Mouse (Mus musculus) thymus, adult 18-20 months (tissue): ENCODE results near the gene Sema4a.

ENCODE experiments used
- DNase-seq, 2 experiments: peaks; one replicate each; pipeline ENCODE4 v3.0.0; 2022; ENCODE audit warnings: mixed read lengths in 2 of 2

The Sema4a gene

DNA sequence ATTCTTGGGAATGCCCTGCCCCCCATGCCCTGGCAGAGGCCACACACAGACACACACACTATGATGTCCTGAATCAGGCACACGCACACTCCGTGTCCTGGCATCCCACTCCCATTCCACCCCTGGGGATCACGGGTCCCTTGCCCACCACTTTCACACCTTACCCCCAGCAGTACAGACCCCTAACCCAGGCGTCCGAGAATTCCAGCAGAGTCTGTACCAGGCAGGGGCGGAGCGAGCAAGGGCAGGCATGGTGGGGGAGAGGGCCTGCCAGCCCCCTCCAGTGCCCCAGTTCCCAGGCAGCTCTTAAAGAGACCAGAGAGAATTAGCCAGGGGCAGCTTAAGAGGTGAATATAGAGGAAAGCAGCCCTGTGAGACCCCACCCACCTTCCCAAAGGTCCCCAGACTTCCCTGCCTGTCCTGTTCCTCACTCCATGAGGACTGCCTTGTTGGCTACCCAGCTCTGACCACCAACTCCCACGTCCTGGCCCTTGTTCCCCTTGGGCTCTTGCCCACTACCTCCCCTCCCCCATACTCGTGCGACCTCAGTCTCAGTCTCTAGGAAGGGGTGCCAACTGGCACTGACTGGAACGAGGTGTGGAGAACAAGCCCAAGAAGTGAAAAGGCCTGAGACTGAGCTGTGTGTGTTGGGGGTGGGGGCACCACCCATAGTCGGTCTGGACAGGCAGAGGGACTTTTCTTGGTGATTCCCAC is at the start of gene Sema4a:
Sema4a (minus strand) TSS at position 200 of the 714 bp plus-strand sequence.
- no peak for DNase-seq

DNA sequence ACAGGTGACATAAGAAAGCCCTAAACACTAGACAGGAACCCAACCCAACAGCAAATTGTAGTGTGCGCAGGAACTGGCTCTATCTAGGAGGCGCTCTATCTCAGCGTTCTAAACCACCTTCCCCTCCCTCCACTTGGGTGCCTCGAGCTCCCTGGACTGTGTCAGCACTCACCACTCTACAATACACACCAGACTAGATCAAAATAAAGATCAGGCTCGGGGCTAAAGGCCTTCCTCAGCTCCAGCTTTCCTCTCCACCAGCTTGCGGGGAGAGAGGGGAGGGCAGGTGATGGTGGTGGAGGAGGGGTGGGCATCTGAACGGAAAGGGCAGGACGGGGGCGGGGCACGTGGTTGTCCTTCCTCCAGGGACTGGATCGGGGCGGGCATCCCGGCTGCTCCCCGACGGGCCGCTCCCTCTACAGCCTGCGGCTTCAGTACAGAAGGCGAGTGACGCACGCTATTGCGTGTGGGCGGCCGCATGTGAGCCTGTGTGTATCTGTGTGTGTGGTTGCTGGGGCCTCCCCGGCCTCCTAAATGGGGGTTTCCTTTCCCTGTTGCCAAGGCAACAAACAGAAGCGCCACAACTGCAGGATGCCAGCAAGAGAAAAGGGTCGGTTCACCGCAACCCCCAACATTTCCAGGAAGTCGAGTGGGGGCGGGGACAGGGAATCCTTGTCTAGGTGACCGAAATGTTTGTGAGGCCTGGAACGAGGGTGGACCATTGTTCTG is 48.9 kb upstream of the Sema4a start, which contains the start of gene Lmna:
Lmna (minus strand) TSS at position 265 of the 729 bp plus-strand sequence.
- DNase-seq = peak; percentile 89 to 97

GRCm38 (mm10) chr3:88509250-88509649 is 48.3 kb upstream of the Sema4a start:
- DNase-seq = peak in 1 of 2 experiments; percentile 56

- no peak for DNase-seq
Observed at GRCm38 (mm10) chr3:88505765-88506164, 44.8 kb upstream of the Sema4a start.

DNA sequence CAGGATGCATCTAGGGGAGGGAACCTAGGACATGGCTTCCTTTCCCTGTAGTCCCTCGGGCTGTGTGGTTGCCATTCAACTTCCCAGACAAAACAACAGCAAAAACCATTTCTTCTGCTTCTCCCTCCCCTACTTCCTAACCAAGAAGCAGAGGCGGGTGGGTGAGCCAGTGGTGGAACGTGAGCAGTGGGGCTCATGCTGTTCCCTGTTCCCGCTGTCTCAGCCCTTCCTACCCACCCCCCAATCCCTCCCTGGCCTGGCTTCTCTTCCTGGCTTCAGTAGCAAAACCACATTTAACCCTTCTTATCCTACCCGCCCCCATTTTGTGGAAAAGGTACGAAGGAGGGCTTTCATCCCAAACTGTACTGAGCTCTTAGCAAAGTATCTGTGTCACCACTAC is 44.1 kb upstream of the Sema4a start:
- no peak for DNase-seq

- no peak for DNase-seq
Observed at GRCm38 (mm10) chr3:88503881-88504746, 43.1 kb upstream of the Sema4a start.

DNA sequence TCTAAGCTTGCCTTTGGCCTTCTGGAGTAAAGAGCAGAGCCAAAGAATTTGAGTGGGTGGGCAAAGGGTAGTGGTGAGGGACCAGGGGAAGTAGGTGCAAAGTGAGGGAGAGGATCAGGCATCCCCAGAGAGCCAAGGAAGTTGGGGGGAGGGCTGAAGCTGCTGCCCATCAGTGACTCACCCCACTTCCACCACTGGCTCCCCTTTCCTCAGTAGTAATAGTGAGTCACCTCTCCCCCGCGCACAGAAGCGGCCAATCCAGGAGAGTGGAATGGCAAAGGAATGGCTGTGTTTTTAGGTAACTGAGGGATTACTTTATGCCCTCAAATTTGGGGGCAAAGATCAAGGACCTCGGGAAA is 42.5 kb upstream of the Sema4a start:
- no peak for DNase-seq

DNA sequence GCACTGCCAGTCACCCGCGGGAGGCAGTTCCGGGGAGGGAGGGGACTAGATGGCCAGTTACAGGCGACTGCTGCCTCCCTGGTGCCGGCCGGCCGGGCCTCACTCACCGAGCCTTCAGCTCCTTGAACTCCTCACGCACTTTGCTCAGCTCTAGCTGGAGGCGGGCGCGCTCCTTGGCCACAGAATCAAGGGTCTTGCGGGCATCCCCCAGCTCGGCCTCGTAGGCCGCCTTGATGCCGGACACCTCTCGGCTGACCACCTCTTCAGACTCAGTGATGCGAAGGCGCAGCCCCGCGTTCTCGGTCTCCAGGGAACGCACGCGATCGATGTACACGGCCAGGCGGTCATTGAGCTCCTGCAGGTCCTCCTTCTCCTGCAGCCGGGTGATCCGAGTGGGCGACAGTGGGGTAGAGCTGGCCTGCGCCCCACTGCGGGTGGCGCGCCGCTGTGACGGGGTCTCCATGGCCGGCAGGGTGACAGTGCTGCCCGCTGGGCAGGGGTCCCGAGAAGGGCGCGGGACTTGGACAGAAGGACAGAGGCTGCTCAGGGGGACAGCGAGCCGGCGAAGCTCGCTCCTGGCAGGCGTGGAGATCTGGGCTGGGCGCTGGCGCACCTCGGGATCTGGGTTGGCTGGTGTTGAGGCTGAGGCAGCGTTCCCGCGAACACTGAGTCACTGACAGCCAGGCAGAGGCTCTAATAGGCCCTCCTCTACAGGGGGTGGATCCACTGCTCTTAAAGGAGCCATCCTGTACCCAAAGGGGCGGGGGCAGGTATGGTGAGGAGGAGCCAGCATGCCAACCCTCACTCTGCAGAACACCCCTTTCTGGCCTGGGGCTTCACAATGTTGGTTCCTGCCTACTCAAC is 41.9 kb upstream of the Sema4a start:
- DNase-seq = peak in 1 of 2 experiments; percentile 47

DNA sequence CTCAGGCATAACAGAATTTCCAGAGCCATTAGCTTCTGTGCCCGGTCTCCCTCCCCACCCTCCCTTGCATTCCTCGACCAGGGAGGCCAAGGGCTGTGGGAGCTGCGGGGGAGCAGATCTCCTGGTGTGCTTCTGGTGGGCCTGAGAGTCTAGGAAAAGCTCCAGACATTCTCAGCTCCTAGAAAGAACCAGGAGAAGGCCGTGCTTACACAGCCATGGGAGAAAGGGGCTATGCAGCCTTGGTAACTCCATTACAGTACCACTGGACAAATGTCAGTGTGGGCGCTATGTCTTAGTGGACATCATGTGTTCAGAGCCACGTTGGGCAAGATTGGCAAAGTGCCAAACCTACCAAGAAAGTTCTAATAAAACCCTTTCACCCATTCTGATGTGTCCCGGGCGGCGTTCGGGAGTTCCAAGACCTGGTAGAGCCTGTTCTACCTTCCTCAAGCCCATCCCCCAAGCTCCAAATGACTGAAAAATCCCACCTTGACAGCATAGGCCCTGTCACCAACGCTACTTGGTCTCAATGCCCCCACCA is 41.1 kb upstream of the Sema4a start:
- no peak for DNase-seq

DNA sequence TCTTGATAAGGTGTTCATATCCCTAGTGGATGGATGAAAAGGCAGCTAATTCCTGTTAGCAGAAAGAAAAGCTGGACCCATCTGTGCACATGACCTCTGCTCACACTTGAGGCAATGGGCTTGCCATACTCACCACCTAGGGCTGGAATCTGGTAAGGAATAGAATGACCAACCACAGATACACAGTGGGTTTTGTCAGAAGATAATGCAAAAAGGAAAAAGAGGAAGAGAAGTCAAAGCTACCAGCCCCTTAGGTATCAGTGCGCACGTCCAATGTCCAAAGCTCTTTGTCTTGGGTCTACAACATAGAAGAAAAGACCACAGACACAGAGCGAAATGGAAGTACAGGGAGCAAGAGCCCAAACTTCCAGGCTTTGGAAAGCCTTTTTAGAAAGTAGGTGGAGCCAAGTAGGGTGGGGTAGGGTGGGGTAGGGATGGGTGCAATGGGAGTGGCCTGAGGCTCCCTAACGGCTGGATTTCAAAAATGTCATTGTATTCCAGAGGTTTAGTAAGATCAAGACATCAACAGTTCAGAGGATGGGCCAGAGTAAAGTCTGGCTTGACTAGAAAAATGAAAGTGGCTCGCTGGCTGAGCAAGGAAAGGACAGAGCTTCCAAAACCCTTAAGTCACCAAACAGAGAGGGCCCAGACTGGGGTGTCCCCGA is 40.5 kb upstream of the Sema4a start:
- no peak for DNase-seq

DNA sequence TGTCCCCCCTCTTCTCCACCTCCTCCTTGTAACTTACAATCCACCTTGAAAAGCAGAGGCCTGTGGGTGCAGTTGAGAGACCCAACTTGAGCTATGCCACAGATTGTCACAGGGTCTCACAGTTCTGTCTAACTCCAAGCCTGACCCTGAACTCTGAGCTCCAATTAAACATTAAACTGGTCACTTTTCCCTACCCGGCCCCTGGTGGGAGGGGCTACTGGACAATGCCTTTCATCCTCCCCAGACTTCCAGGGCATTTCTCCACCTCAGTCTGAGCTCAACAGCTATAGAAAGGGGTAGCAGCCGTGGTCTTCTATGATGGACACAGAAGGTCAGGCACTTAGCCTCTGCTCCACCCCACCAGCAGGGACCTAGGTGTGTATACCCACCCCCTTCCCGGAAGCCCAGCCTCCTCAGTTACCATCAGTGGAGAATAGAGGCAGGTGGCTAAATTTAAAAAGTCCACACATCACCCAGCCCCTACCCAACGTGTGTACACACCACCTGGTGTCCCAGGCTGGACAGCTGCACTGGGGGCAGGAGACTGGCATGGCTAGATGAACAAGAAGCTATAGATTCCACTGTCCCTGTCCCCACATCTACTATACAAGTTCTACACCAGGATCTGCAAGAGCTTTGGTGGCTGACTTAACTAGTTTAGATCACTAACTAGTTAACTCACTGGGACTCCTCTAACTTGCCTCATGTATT is 39.8 kb upstream of the Sema4a start:
- DNase-seq = no peak

DNA sequence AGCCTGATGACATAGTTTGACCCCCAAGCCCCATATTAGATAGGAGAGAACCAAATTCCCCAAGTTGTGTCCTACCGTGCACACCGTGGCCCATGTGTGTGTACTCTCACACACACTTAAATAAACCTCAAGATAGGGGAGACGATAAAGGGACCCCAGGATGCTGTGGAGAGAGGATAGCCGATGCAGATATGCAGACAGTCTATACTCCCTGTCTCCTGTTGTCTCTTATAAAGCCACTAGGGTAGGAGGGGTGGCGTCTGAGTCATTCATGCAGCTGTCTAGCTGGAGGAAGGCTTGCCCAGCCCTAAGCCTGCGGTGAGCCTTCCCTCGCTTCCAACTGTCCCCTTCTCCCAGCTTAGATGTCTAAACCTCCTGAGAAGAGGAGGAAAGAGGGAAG is 39.1 kb upstream of the Sema4a start:
- DNase-seq = no peak

DNA sequence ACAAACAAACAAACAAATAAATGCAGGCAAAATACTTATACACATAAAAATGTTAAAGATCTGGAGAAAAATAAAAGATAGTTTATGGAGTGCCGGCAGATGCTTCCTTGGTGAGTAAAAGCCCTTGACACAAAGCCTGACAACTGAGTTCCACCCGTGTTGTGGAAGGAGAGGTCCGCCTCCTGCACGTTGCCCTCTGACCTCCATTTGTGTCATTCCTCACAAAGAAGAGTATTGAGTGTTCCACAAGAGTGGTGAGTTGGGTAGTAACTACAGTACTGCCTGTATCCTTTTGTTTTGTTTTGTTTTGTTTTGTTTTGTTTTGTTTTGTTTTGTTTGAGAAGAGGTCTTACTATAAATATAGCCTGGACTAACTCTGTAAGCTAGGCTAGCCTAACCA is 38.6 kb upstream of the Sema4a start:
- no peak for DNase-seq

DNA sequence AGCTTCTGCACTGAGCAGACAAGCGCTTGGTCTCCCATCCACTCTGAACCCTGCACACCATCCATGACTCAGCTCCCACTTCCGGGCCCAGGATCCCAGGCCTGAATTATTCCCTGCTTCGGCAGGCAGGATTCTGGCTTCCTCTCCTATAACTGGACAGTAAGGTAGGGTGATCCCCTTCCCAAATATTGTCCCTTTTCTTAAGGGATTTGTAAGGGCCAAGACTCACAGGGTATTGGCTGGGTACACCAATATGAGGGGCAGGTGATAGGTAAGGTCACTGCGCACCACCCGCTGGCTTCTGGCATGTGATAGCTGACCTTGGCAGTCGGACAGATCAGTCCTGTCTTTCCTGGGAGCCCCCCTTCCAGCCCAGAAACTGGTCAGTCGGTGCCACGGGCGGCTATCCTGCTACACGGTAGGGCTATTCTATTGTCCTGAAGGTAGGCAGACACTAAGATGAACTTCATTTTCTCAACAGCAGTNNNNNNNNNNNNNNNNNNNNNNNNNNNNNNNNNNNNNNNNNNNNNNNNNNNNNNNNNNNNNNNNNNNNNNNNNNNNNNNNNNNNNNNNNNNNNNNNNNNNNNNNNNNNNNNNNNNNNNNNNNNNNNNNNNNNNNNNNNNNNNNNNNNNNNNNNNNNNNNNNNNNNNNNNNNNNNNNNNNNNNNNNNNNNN is 34.9 kb upstream of the Sema4a start:
- no peak for DNase-seq

- no peak for DNase-seq
Observed at GRCm38 (mm10) chr3:88494836-88495628, 34.0 kb upstream of the Sema4a start.

GRCm38 (mm10) chr3:88493706-88494582 is 33.0 kb upstream of the Sema4a start:
- DNase-seq = no peak

DNA sequence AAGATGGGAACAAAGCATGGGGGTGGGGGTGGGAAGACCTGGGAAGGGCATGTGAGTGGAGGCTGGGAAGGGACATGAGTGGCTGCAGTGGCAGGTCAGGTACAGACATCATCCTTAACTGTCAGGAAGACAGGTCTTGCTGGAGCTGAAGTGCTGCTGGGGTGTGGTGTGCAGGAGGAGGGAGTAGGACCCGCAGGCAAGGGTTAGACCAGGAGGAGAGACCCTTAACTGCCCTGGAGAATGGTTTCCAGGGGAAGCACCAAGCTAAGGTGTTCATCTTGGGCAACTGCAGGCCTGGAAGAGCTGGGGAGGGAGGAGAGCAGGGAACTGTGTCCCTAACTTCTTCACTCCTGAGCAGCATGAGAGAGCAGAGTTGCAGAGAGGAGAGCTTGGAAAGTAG is 26.4 kb upstream of the Sema4a start:
- DNase-seq = no peak

DNA sequence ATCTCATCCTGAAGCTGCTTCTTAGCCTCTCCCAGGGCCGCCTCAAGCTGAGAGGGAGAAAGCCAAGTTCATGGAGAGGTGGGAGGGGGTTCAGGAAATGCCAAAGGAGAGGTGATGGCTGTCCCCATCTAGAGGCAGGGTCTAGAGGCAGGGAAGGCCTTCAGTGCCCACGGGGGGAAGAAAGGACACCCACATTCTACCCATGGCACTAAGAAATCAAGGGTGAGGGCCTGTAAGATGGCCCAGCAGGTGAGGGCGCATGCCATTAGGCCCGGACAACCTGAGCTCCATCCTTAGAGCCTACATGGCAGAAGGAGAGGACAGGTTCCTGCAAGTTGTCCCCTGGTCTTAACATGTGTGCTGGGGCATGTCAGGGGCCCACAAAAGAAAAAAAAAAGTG is 25.9 kb upstream of the Sema4a start:
- DNase-seq = no peak
